Mouse (Mus musculus) hindlimb bud, embryonic 11.5 days (tissue): ENCODE data around the gene Chst11.
A peak's percentile ranks its signal among the peaks of the same experiment; 100 is the strongest.

Experiments used
- DNase-seq: peaks from one replicate; pipeline ENCODE4 v3.0.0-alpha.2; 2012; ENCODE audit warnings: low read depth, low spot score; ENCODE audit errors: extremely low spot score

The Chst11 gene

DNA sequence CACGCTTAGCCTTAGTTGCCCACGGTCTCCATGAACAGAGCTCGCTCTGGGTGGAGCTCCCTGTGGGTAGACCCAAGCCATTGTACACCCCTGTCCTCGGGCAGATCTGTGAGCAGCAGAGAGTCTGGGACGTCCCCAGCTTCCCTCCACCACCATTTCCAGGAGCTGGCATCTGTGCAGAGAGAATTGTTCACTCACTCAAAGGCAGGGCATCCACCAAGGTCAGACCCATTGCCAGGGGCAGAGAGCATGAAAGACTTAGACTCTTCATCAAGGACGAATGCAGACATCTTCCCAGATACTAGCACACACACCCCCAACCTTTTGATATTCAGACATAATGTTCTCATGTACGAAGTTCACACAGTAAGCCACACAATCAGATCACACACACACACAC lies 216.2 kb downstream of the Chst11 start:
- no peak for DNase-seq

GRCm38 (mm10) chr10:83202906-83203702 lies 217.8 kb downstream of the Chst11 start:
- DNase-seq: no peak

GRCm38 (mm10) chr10:83208436-83208835 lies 223.1 kb downstream of the Chst11 start:
- no peak for DNase-seq

- DNase-seq: no peak
These were observed 224.1 kb downstream of the Chst11 start for GRCm38 (mm10) chr10:83209388-83209787.

- DNase-seq: no peak
These were observed 224.8 kb downstream of the Chst11 start for GRCm38 (mm10) chr10:83210122-83210521.

DNA sequence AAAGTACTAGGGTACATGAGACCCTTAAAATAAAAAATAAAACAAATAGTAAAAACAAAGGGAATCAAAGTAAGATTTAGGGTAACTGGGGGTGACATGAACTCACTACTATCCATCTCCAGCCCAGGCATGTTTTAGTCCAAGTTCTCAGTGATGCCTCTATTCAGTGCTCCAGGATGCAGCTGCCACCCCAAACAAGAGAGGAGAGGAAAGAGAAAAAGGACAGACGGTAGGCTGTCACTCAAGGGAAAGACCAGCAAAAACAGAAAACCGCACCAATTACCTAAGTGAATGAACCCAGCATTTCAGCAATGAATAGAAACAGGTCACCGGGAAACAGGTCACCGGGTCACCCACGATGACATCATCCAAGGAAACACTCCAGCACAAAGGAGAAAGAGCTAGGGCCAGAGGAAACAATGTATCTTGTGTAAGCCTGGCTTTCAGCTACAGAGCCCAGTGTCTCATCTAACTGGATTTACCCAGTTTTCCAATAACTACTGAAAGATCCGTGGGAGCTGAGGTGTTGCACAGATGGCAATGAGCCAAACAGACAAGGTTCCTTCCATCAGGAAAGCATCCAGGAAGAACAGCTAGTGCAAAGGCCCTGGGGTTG lies 225.8 kb downstream of the Chst11 start:
- no peak for DNase-seq

GRCm38 (mm10) chr10:83212618-83213017 lies 227.3 kb downstream of the Chst11 start:
- DNase-seq: no peak

DNA sequence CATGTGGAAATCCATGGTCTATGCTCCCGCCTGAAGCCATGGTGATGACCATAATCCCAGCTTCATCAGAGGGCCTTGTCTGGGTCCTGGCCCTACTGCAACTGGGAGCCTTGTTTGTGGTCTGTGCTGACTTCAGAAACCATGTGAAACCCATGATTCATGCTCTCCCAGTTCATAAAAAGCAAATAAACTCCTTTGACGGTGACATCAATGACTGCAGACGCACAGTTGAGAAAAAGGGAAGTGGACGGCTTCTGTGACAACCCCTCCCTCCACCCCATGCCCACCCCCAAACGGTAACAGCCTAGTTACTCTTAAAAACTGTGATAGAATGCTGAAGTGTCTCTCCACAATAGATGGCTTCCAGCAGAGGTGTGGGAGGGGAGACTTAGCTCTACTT lies 230.3 kb downstream of the Chst11 start:
- no peak for DNase-seq

GRCm38 (mm10) chr10:83217256-83217655 lies 232.0 kb downstream of the Chst11 start:
- DNase-seq: no peak

GRCm38 (mm10) chr10:83218778-83219177 lies 233.5 kb downstream of the Chst11 start:
- DNase-seq: no peak

- DNase-seq: peak; percentile 30
These were observed 234.4 kb downstream of the Chst11 start for GRCm38 (mm10) chr10:83219729-83220128.

DNA sequence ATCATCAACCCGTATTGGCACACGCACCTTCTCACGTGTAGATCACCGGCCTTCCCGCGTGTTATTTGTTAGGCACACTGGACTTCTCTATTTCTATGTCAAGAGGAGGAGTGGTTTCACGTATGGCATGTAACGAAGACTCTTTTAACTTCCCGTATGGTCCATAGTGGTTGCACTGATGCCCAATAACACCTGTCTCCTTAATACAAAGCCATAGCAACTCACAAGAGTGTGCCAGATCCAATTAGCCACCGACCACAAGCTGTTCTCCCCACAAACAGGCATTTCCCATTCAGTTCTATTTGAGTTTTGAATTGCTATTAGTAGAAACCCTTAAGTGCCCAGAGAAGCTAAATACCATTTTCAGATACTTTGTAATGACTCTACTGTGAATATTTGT lies 234.9 kb downstream of the Chst11 start:
- no peak for DNase-seq

DNA sequence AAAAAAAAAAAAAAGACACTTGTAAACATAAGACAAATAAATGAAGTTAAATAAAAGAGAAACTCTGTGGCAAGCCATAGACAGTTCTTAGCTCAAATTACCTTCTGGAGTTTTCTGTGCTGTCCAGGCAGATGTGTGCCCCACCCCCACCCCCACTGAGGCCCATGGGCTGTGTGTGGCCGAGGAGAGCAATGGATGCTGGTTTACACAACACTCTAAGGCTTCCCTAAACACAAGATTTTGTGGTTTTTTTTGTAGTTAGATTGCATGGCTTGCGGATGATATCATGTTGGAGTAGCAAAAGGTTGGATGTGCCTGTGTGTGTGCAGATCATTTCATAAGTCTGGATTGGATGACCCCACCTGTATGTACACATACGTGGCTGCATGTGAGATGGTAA lies 235.5 kb downstream of the Chst11 start:
- no peak for DNase-seq

- DNase-seq: no peak
These were observed 239.7 kb downstream of the Chst11 start for GRCm38 (mm10) chr10:83224999-83225398.

- DNase-seq: no peak
These were observed 243.3 kb downstream of the Chst11 start for GRCm38 (mm10) chr10:83228626-83229025.

DNA sequence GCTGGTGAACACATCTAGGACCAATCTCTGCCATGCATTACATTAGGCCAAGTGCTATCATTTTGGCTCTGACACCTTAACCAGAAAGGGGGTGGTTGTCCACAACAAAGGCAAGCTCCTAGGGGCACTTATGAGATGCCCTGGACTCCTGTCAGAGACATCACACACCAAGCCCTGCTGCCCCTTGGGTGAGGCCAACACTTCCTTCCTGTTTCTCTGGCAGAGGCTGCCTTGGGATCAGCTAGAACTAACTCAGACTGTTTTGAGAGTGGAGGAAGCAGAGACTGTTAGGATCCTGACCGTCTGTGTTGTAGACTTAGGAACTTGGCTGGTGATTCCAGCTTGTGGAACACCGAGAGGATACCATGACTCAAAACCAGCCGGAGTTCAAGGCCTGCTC lies 248.7 kb downstream of the Chst11 start:
- no peak for DNase-seq

GRCm38 (mm10) chr10:83234391-83234790 lies 249.1 kb downstream of the Chst11 start:
- no peak for DNase-seq

- no peak for DNase-seq
These were observed 256.9 kb downstream of the Chst11 start for GRCm38 (mm10) chr10:83242106-83242686.

- no peak for DNase-seq
These were observed 258.8 kb downstream of the Chst11 start for GRCm38 (mm10) chr10:83244131-83244530.
